Mouse (Mus musculus): ENCODE measurements around the gene Gm49320.

The Gm49320 gene

DNA sequence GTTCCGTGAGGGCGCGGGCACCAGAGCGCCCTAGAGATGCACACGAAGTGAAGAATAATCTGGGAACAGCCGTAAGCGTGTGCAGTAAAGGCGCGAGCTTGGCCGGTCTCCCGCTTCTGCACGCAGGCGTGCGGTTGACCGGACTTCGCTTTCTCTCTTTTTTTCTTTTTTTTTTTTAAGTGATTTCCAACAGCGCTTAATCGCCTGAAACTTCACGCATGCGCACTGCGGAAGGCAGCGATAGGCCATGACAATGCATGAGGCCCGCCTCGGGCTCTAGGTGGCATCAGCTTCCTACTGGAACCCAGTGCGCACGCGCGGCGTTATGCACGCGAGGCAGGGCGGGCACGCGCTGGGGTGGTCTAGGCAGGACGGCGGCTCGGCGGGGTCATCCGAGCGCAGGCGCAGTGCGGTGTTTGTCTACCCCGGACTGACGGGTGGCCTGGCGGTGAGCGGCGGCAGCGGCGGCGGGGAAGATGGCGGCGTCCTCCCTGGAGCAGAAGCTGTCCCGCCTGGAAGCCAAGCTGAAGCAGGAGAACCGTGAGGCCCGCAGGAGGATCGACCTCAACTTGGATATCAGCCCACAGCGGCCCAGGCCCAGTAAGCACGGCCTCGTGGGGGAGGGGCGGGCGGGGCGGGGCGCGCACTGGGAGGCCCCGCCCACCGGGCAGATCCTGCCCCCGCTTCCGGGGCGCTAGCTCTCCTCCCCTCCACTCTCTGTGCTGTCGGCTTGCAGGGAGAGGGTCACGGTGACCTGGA is at the start of gene Gm49320, which contains the start of gene Map2k7:
Gene Gm49320 (plus strand): TSS at position 432 of the 759 bp plus-strand sequence.
Gene Map2k7 (plus strand): TSS at position 307 of the 759 bp plus-strand sequence.
- DNase-seq (ENCODE audit: inconsistent age in 2 of 2, low spot score in 1 of 2), result peak; percentile 100

DNA sequence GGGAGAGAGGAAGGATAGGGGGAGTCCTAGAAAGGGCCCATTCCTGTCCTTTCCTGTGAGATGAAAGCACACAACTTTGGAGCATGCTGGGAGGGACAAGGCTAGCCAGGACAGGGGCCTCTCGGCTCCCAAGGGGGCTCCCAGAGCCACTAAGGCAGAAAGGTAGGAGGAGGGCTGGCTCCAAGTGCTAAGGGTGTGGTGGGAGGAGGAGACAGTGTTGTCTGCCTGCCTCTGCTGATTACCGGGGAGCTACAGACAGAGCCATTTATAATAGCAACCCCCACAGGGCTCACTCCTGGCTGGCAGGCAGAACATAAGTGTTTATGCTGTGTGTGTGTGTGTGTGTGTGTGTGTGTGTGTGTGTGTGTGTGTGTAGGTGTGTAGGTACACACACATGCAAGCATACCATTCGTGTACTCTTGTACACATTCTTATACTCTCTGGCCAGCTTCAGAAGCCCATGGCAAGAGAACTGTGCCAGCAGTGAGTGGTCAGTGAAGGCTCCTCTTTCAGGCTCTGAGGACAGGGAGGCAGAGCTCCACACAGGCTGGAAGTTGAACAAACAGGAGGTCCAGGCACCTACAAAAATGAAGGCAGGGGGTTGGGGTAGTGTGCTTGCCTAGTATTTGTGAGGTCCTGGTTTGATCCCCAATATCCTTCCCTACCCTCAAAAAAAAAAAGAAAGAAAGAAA is 49.5 kb upstream of the Gm49320 start:
- no peak for DNase-seq (ENCODE audit: inconsistent age in 2 of 2, low spot score in 1 of 2)

DNA sequence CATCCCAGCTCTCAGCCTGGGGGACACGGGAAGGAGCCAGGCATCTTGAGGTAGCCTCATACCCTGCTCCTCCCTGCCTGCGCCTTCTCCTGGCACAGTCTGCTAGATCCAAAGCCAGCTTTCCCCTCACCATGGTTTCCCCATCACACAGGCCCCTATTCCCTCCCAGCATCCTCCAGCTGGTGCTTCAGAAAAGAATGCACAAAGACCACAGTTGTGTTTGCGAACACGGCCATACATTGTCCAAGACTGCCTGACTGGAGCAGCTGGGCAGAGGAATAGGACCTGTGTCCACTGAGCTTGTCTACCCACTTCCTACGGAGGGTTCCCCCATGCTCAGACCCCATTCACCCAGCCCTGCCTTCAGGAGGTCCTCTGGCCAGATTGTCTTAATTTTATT is 46.4 kb upstream of the Gm49320 start:
- no peak for DNase-seq (ENCODE audit: inconsistent age in 2 of 2, low spot score in 1 of 2)

DNA sequence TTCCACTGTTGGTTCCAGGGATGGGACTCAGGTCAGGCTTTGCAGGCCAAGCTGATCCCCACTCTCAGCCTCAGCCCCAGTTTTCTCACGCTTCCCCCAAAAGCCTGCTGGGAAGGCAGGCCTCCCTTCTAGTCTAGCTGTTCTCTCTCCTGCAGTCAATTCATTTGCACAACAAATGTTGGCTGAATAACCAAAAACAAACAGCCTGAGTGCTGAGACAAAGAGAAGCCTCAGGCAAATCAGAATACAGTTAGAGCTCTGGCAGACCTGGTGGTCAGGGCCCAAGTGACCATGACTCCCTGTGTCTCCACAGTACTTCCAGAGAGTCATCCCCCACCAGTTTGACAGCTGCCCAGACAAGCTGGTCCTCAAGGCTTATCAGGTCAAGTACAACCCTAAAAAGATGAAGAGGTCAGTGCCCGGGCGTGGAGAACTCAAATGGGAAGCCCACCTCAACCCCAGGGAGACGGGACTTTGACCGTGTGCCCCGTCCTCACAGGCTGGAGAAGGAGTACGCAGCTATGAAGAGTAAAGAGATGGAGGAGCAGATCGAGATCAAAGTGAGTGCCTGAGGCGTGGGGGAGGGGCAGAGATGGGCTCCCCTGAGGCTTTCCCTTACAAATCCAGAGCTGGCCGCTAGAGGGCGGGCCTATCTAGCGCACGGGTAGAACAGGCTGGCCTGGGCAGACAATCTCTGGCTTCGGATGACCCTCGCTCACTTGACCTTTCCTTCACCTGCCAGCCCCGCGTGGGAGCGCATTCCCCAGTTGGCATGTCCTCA is 45.7 kb upstream of the Gm49320 start:
- DNase-seq (ENCODE audit: inconsistent age in 2 of 2, low spot score in 1 of 2), result peak; percentile 89 to 96

DNA sequence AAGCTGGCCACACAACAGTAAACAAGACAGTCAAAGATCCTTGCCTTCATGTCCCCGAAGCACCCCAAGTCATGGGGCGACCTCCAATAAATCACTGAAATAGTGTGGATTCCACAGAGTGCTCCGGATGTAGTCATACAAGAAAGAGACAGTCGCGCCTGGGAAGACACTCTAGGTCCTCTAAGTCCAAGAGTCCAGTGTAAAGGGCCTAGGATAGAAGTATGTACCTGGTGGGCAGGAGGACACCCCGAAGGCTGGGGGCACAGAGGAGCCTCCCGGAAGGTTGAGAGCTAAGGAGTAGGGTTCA is 45.1 kb upstream of the Gm49320 start:
- DNase-seq (ENCODE audit: inconsistent age in 2 of 2, low spot score in 1 of 2), result no peak

DNA sequence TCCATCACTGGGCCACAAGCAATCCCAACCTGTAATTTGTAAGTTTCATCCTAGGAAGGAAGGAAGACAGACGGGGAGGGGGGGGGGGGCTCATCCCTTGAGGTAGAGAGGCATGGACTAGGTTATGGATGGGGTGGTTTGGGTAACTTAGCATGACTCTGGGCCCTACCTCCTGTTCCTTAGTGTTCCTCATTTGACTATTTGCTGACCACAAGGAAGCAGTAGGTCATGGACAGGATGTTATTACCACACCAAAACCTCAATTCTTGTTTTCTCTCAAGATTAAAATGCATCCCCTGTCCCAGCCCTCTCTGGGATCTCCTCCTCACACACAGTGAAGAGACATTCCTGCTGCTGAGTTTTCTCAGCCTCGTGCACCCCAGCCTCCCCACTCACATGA is 37.3 kb upstream of the Gm49320 start:
- DNase-seq (ENCODE audit: inconsistent age in 2 of 2, low spot score in 1 of 2), result no peak

DNA sequence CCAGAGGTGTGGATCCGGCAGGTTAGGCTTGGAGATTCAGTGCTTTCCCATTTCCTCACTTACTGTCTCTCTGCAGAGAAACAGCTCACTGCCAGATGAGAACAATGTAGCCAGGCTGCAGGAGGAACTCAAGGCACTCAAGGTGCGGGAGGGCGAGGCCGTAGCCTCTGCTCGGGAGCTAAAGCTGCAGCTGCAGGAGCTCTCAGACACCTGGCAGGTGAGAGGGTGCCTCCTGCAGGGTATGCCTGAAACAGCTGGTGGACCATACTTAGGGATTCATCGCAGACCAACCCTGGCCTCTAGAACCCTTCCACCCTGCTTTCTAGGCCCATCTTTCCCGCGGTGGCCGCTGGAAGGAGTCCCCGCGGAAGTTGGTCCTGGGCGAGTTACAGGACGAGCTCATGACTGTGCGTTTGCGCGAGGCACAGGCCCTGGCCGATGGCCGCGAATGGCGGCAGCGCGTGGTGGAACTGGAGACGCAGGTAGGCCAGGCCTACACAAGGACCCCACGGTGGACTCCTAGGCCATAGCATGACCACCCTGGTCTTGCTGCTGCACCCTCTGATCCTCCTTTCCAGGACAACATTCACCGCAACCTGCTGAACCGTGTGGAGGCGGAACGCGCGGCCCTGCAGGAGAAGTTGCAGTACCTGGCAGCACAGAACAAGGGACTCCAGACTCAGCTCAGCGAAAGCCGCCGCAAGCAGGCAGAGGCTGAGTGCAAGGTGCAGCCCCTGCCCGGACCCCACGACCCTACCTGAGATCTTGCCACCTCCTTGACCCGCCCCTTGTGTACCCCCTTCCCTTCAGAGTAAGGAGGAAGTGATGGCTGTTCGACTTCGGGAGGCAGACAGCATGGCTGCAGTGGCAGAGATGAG is 33.2 kb upstream of the Gm49320 start:
- DNase-seq (ENCODE audit: inconsistent age in 2 of 2, low spot score in 1 of 2), result no peak

DNA sequence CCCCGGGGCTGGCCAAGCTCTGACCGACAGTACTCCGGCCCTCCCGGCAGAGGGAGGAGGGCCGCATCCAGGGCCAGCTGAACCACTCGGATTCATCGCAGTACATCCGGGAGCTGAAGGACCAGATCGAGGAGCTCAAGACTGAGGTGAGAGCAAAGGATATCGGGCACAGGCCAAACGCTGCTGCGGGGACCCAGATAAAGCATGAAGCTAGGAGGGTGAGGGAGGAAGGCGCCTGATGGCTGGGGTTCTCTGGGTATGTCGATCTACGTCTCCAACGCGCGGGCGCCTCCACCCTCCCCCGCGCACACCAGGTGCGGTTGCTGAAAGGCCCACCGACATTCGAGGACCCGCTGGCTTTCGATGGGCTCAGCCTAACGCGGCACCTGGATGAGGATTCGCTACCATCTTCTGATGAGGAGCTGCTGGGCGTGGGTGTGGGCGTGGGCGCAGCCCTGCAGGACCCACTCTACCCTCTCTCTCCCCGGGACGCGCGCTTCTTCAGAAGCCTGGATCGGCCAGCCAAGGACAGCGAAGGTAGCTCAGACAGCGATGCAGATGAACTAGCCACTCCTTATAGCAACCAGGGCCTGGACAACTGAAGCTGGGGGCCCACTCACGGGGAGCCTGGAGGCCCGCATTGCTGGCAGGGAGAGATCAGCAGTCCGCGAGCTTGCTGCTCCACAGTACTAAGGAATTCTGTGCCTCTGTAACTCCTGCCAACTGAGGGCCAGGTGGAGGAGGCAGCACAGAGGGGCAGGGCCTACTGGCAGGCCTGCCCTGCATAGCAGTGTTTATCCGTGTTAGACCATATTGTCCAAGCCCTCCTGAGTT is 32.3 kb upstream of the Gm49320 start:
- DNase-seq (ENCODE audit: inconsistent age in 2 of 2, low spot score in 1 of 2), result no peak

DNA sequence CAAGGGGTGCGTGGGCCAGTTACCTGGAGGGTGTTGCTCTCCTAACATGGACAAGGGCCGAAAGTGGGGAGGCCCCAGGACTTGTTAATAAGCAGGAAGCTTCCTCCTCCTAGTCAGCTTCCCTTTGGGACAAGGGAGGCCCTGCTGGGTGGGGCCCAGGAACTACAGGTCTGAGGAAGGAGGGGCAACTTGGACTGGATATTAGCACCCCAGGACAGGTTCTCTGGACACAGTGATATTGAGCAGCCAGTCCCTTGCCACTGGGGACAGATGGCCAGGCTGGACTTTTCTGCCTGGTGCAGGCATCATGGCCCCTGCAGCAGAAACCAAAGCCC is 31.7 kb upstream of the Gm49320 start:
- DNase-seq (ENCODE audit: inconsistent age in 2 of 2, low spot score in 1 of 2), result no peak

DNA sequence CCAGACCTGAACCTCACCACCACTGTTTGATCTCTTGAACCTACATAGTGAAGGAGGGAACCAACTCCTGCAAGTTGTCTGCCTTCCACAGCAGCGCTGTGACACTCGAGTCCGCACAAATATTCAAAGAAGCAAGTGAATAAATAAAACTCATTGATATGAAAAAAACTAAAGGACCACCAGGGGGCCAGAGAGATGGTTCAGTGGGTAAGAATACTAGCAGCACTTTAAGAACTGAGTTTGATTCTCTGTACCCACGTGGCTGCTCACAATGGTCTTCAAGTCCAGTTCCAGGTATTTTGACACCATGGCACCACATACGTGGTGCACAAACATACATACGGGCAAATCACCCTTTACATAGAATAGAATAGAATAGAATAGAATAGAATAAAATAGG is 27.6 kb upstream of the Gm49320 start:
- no peak for DNase-seq (ENCODE audit: inconsistent age in 2 of 2, low spot score in 1 of 2)

DNA sequence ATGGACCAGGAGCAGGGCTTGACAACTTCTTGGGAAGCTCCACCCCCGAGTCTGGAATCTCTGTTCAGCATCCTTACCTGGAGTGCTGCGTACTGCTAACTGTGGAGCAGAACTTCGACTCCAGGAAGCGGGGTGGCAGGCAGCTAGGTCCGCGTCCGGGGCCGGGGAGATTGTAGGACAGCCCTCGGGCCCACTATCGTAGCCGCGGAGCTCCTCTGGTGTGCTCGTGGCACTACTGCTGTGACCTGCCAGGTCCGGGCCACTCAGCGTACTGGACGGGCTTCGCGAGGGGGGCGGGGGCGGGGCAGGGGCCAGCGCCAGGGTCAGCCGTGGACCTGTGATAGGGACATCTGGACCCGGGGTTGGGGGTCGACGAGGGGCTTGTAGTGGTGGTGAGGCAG is 25.9 kb upstream of the Gm49320 start:
- DNase-seq (ENCODE audit: inconsistent age in 2 of 2, low spot score in 1 of 2), result peak in 1 of 2 experiments; percentile 56

DNA sequence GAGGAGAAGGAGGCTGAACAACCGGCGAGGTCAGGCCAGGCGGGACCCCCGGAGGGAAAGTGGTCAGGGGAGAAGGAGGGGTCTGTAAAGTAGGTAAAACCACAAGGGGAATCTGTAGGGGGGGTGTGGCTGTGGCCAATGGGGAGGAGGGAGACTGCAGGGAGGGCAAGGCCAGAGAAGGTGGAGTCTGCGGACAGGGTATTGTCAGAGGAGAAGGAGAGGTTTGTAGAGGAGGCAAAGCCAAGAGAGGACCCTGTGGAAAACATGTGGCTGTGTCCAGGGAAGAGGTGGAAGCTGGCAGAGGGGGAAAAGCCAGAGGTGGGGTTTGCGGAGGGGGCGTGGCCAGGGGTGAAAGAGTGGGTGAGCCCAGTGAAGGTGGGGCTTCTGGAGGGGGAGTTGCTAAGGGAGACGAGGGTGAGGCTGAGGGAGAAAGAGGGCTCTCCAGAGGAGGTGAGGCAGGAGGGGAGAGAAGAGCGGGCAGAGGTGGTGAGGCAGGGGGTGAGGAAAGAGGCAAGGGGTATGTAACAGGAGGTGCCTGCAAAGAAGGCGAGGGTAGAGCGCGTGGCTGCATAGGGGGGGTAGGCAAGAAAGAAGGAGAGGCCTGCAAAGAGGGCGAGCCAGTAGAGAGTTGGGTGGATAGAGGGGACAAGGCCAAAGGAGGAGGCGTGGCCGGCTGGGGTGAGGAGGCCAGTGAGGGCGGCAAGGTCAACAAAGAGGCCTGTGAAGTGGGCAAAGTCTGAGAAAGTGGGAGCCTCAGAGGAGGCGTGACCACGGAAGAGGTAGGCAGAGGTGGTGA is 25.3 kb upstream of the Gm49320 start:
- DNase-seq (ENCODE audit: inconsistent age in 2 of 2, low spot score in 1 of 2), result peak; percentile 90 to 96

DNA sequence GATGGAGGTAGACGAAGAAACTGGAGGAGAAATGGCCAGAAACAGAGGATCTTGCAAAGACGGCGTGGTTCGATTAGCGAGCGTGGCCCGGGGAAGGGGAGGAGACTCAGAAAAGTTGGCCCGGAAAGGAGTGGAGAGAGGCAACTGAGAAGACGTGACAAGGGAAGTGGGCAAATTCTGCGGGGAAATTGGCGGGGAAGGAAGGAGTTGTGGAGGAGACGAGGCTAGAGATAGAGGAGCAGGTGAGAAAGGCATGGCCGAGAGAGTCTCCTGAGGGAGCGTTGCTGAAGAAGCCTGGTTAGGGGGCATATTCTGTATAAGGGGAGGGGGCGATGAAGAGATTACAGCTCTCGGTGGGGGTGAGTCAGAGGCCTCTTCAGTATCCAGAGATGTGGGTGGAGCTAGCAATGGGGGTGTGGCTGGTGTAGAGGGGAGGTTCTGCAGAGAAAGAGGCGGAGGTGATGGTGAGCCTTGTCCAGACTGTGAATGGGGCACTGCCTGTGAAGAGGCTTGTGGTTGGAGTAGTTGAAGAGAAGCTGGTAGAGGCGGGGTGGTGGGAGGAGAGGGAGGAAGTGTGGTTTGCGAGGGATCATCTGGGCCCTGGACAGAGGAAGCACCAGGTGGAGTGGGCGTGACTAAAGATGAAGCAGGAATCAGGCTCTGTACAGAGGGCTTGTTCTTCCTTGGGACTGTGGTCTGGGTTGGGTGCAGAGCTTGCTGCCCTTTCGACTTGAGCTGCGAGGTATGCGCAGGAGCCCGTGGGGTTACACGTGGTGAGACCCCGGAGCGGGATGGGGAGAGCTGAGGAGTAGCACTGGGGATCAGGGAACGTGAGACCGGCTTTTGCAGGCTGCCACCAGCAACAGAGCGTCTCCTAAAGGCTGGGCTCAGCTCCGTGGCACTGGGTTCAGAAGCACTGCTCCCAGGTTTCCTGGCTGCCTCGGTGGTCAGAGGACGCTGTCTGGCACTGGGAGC is 24.4 kb upstream of the Gm49320 start:
- peak; percentile 90 to 95 for DNase-seq (ENCODE audit: inconsistent age in 2 of 2, low spot score in 1 of 2)

DNA sequence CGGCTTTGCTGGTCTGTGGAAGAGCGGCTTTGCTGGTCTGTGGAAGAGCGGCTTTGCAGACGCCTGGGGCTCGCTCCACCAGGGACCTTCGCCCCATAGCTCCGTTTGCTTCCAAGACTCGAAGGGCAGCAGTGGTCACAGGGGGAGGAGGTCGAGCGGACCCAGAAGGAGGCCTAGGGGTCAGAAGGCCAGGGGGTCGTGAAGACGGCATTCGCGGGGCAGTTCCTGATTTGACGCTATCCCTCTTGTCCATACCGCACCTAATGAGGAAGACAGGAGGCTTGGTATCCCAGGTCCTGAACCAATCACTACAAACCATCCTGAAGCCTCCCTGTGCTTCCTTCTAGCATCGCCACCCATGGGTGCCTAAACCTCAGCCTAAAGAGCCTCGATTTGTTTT is 22.4 kb upstream of the Gm49320 start:
- DNase-seq (ENCODE audit: inconsistent age in 2 of 2, low spot score in 1 of 2), result peak in 1 of 2 experiments; percentile 63

DNA sequence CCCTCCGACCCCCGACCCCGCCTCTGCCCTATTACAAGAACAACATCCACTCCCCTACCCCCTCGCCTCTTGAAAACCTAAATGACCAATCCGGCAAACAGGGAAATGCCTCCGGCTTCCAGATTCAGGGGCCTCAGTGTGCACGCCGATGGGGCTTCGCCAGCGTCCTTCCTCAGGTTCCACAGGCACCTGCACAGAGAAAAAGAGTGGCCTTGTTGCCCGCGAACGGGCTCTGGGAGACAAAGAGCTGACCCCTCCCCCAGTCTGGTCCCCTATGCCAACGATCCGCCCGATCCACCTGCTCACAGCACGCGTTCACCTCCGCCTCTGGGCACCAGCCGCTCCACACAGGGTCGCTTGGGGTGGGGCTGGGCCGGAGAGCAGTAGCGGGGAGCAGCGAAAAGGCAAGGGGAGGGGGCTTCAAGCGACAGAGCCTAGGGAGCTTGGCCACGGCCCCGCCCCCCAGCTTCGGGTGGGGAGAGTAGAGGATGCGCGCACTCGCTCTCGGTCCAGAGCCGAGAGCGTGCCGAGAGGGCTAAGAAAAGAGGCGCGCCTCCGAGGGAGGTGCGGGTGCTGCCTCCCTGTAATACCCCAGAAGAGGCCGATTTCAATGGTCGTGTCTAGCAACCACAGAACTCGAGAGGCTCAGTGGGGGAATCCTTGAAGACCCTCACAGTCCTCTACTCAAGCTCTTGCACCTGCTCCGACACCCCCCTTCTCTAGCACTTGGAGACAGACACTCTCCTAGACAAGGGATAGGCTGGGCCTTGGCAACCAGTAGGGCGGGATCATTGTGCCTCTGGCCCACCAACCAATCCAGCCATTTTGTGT is 21.7 kb upstream of the Gm49320 start, which contains the start of gene Prr36:
Gene Prr36 (minus strand): TSS at position 669 of the 831 bp plus-strand sequence.
- DNase-seq (ENCODE audit: inconsistent age in 2 of 2, low spot score in 1 of 2), result peak; percentile 55 to 83

DNA sequence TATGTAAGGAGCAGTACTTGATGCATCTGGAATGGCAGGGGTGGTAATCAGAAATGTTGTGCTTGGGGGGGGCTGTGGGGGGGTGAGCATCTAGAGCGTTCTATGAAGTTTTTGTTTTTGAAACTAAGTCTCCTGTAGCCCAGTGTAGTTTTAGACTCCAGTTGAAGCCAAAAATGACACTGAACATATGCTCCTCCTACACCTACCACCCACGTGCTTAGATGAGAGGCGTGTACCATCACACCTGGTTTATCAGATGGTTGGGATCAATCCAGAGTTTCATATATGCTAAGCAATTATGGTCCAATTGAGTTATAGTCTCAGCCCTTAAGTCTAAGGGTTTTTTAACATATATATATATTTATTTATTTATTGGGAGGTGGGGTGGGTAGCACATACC is 19.0 kb upstream of the Gm49320 start:
- no peak for DNase-seq (ENCODE audit: inconsistent age in 2 of 2, low spot score in 1 of 2)

DNA sequence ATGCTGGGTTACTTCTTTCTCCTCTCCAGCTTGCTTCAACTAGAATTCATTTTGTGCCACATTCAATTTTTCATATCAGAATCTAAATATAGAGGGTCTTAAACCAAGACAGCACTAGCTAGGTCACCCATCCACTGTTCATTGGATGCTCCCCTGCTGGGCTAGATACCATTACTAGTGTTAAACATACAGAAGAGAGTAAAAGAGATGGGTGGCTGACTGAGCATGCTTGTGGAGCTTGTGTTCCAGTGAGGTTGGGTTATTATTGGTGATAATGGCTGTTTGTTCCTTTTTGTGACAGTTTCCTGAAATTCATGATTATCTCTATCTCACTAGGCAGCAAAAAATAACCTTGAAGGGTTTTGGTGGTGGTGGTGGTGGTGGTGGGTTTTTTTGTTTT is 16.6 kb upstream of the Gm49320 start:
- DNase-seq (ENCODE audit: inconsistent age in 2 of 2, low spot score in 1 of 2), result no peak

Measured in adrenal gland, adult (tissue).